Mouse (Mus musculus) adrenal gland, postnatal 25 days (tissue): Measurements from ENCODE around the gene Klhdc7a. TPM values are rescaled to one million over a fixed set of nuclear protein-coding genes. Genes with fewer than 3 reads are reported as not detected.

ENCODE experiments used
- DNase-seq: peaks from one replicate; pipeline ENCODE4 v3.0.0; 2021; ENCODE audit warnings: mixed read lengths
- microRNA-seq, 2 experiments: library from miRNA; unstranded; fragments of <30 nt; microRNA quantifications; one replicate each; pipeline ENCODE4 v1.2.0; 2021
- total RNA-seq: library from RNA; stranded (reverse); gene quantifications from 2 replicates; pipeline ENCODE4 v1.2.3, GENCODE M21; 2021

Gene Klhdc7a
- total RNA-seq, 1 experiment from 2014 or later = 11.9 TPM

DNA sequence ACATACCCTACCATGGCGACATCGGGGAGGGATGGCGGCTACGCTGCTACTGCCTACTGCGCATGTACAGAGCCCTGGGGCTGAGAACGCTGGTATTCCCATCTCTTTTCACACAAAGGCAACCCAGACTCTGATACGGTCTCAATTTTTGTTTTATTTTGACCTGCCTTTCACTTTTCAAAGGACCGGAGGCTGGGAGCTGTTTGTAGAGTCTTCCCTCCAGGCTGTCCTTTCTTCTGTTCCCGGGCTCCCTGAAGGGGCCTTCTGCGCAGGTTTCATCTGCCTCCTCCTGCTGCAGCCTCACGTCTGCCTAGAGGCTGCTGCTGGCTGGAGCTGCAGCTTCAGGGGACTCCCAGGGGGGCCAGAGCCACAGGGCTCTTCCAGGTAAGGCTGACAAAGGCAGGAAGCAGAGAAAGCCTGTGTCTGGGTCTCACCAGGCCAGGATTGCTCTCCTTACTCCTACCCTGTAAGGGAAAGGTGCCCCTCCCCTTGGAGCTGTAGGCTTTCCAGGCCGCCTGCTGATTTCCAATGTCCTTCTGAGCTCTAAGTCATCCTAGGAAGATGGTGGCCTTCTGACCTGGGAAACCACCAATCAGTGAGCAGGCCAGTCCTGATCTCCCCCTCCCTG, 7.6 kb downstream of the Klhdc7a start:
- DNase-seq = no peak

DNA sequence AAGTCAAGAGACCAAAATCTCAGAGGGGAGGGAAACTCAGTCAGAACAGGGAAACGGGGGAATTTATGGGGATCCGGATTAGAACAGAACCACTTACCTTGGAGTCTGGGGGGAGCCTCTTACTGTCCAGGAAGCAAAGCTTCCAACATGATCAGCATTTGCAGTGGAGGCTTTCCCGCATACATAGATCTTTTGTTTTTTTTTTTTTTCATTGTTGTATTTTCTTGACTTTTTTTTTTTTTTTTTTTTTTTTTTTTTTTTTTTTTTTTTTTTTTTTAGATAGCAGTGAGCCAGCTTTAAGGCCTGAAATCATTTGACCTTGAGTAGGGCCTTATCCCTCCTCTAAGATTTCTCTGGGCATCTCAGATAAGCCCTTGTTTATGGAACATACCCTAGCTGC, 8.6 kb downstream of the Klhdc7a start:
- DNase-seq = no peak

GRCm38 (mm10) chr4:139950876-139951485, 16.8 kb downstream of the Klhdc7a start:
- no peak for DNase-seq

DNA sequence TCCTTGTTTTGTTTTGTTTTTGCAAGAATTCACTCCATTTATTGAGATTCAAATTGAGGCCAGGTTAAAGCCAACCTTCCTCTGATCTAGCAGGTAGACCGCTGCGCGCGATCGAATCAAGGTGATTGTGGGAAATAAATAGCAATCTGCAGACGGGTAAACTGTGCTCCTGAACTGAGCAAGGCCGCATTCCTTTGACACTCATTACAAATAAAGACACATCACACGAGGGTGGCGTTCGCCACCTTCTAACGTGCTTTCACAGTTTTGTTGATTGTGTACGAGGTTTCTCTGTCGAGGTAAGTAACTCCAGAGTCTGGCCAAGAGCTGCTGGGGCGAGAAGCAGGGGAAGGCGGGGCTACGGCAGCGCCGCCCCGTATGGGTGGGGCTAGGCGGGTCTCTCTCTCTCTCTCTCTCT, 17.4 kb downstream of the Klhdc7a start:
- peak; percentile 45 for DNase-seq

DNA sequence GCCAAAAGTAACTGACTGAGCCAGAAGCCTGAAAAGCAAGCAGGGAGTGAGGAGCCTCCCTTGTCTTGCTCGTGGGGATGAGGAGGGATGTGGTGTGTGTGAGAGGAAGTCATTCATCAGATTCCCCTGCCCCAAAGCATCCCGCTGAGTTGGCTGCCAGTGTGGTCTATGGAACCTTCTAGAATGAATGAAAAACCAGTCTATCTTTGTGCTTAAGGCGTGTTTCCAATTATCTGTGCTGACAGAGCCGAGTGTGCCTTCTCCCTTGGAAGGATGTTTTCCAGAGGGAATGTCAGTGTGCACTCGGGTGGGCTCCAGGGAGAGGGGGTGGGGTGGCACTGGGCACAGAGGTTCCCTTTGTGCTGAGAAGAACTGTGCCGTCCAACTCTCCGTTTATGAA, 19.2 kb downstream of the Klhdc7a start:
- no peak for DNase-seq

- DNase-seq = no peak
Observed at GRCm38 (mm10) chr4:139947341-139947740, 20.5 kb downstream of the Klhdc7a start.

- DNase-seq = no peak
Observed at GRCm38 (mm10) chr4:139941831-139942230, 26.0 kb downstream of the Klhdc7a start.

DNA sequence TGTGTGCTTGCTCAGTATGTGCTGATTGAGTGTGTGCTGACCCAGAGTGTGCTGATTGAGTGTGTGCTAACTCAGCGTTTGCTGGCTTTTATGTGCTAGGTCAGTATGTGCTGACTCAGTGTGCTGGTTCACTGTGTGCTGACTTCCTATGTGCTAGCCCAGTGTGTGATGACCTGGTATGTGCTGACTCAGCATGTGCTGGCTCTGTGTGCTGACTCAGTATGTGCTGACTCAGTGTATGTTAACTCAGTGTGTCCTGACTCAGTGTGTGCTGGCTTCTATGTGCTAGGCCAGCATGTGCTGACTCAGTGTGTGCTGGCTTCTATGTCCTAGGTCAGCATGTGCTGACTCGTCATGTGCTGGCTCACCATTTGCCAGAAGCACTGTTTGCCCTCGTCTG, 32.3 kb downstream of the Klhdc7a start:
- no peak for DNase-seq

DNA sequence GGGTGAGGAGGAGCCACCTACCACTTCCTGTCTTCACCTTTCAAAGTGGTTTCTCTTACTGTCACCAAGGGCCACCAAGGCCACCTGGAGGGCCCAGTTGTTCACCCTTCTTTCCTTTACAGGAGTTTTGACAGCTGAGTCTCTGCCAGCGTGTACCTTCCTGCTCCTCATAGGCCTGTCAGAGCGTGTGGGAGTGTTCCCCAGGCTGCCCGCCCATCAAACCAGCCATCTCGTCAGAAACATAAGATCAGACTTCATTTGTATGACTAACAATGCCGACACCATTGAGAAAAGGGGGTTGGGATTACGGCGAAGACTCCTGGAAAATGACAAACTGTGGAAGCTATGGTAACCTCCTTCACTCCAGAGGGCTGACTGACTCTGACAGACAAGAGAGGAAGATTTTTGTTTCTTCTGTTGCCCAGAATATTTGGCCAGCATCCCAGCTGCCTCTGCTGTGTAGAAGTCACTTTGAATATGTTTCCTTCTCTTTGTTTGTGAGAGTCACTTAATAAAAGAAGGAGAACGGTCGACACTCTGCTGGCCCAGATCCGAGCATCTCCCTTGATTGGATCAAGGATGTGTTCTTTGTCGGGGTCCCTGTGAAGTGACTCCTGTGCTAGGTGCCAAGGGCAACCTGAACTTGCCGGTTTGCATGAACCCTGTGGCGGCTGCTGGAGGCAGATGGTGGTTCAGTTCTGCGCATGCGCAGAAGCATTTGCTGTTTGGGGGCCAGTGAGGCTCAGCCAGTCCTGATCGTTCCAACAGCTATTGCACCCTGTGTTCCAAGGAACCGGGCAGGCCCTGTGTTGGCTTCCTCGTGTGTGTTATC, 34.6 kb downstream of the Klhdc7a start:
- peak; percentile 45 for DNase-seq

- DNase-seq = no peak
Observed at GRCm38 (mm10) chr4:139931790-139932510, 35.9 kb downstream of the Klhdc7a start.

- no peak for DNase-seq
Observed at GRCm38 (mm10) chr4:139930885-139931284, 36.9 kb downstream of the Klhdc7a start.

DNA sequence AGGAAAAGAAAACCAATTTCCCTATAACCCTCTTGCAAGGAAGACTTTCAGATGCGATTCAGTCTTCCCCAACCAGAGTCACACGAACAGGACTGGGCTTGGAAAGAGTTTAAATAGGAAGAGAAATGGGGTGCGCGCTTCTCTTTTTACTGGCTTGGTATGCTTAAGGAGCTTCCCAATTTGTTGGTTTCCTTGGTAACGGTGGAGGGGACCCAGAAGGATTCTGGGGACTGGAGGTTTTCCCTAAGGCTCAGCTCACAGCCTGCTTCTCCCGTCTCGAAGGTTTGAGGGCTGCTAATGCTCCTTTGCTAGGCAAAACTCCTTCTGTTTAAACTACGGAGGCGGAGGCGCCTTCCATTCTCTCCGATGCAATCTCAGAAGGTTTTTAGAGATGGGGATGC, 41.7 kb downstream of the Klhdc7a start:
- no peak for DNase-seq

- no peak for DNase-seq
Observed at GRCm38 (mm10) chr4:139925275-139926160, 42.3 kb downstream of the Klhdc7a start.

GRCm38 (mm10) chr4:139916731-139917130, 51.1 kb downstream of the Klhdc7a start:
- DNase-seq = no peak

Small RNA genes lying within 50 kb of the gene (microRNA-seq; reads per million reads assigned to microRNA genes)
- 0 to 0.71 reads per million in 2 experiments for gene Mir2139

Other genes starting within 250 kb of the Klhdc7a start
- not detected in 2 replicates for gene Pax7, start 134.5 kb downstream of the Klhdc7a start, total RNA-seq